Mouse (Mus musculus) erythroblast, adult 5-6 weeks (primary cell): Measurements from ENCODE around the gene Ccdc183. TPM values are rescaled to one million over a fixed set of nuclear protein-coding genes. Genes with fewer than 3 reads are reported as not detected.

Source experiments
- total RNA-seq, 2 experiments: library from RNA; stranded (forward) in 1 of 2; stranded (reverse) in 1 of 2; fragments of 150-400 nt in 1 of 2; fragments of 200-764, 138-1000 nt in 1 of 2; gene quantifications; 2 replicates each; pipeline versions ENCODE4 v1.2.3 to v1.2.4; 2015 to 2017; ENCODE audit warnings: low replicate concordance in 2 of 2

Gene Ccdc183
- total RNA-seq, 2 experiments from 2014 or later: not detected

Other genes starting within 250 kb of the Ccdc183 start
Only the 30 nearest of the 33 such genes appear.
- not detected in 2 replicates for gene Entpd2, start 221.8 kb downstream of the Ccdc183 start, total RNA-seq (2015; ENCODE audit: low replicate concordance)
- not detected in 2 replicates for gene Entpd2, start 221.8 kb downstream of the Ccdc183 start, total RNA-seq (2017; ENCODE audit: low replicate concordance)
- not detected in 2 replicates for gene Npdc1, start 218.3 kb downstream of the Ccdc183 start, total RNA-seq (2015; ENCODE audit: low replicate concordance)
- gene Npdc1, start 218.3 kb downstream of the Ccdc183 start, total RNA-seq (2017; ENCODE audit: low replicate concordance): not detected in 2 replicates
- gene Fut7, start 194.4 kb downstream of the Ccdc183 start, total RNA-seq (2015; ENCODE audit: low replicate concordance): 2.7 and 4.0 TPM in 2 replicates
- gene Fut7, start 194.4 kb downstream of the Ccdc183 start, total RNA-seq (2017; ENCODE audit: low replicate concordance): 4.4 and 4.5 TPM in 2 replicates
- gene Abca2, start 189.0 kb downstream of the Ccdc183 start, total RNA-seq (2015; ENCODE audit: low replicate concordance): 7.7 and 16.7 TPM in 2 replicates
- 4.5 and 7.3 TPM in 2 replicates for gene Abca2, start 189.0 kb downstream of the Ccdc183 start, total RNA-seq (2017; ENCODE audit: low replicate concordance)
- not detected in 2 replicates for gene Clic3, start 160.8 kb downstream of the Ccdc183 start, total RNA-seq (2015; ENCODE audit: low replicate concordance)
- gene Clic3, start 160.8 kb downstream of the Ccdc183 start, total RNA-seq (2017; ENCODE audit: low replicate concordance): not detected in 2 replicates
- 18.2 and 33.8 TPM in 2 replicates for gene Paxx, start 156.6 kb downstream of the Ccdc183 start, total RNA-seq (2015; ENCODE audit: low replicate concordance)
- 8.4 and 10.6 TPM in 2 replicates for gene Paxx, start 156.6 kb downstream of the Ccdc183 start, total RNA-seq (2017; ENCODE audit: low replicate concordance)
- 1.3 TPM in 1 of 2 replicates, not detected in the other for gene Ptgds, start 147.6 kb downstream of the Ccdc183 start, total RNA-seq (2015; ENCODE audit: low replicate concordance)
- gene Ptgds, start 147.6 kb downstream of the Ccdc183 start, total RNA-seq (2017; ENCODE audit: low replicate concordance): not detected in 2 replicates
- not detected in 2 replicates for gene Lcn12, start 123.8 kb downstream of the Ccdc183 start, total RNA-seq (2015; ENCODE audit: low replicate concordance)
- not detected in 2 replicates for gene Lcn12, start 123.8 kb downstream of the Ccdc183 start, total RNA-seq (2017; ENCODE audit: low replicate concordance)
- 6.7 and 7.5 TPM in 2 replicates for gene Fbxw5, start 116.9 kb downstream of the Ccdc183 start, total RNA-seq (2015; ENCODE audit: low replicate concordance)
- gene Fbxw5, start 116.9 kb downstream of the Ccdc183 start, total RNA-seq (2017; ENCODE audit: low replicate concordance): 3.2 and 5.1 TPM in 2 replicates
- not detected in 2 replicates for gene C8g, start 116.0 kb downstream of the Ccdc183 start, total RNA-seq (2015; ENCODE audit: low replicate concordance)
- not detected in 2 replicates for gene C8g, start 116.0 kb downstream of the Ccdc183 start, total RNA-seq (2017; ENCODE audit: low replicate concordance)
- gene Traf2, start 70.7 kb downstream of the Ccdc183 start, total RNA-seq (2015; ENCODE audit: low replicate concordance): 1.7 and 2.3 TPM in 2 replicates
- gene Traf2, start 70.7 kb downstream of the Ccdc183 start, total RNA-seq (2017; ENCODE audit: low replicate concordance): 4.2 and 4.3 TPM in 2 replicates
- gene Edf1, start 59.8 kb downstream of the Ccdc183 start, total RNA-seq (2015; ENCODE audit: low replicate concordance): 27.3 and 50.2 TPM in 2 replicates
- gene Edf1, start 59.8 kb downstream of the Ccdc183 start, total RNA-seq (2017; ENCODE audit: low replicate concordance): 32.2 and 32.9 TPM in 2 replicates
- 2.5 and 7.1 TPM in 2 replicates for gene Mamdc4, start 42.8 kb downstream of the Ccdc183 start, total RNA-seq (2015; ENCODE audit: low replicate concordance)
- gene Mamdc4, start 42.8 kb downstream of the Ccdc183 start, total RNA-seq (2017; ENCODE audit: low replicate concordance): 4.3 and 4.5 TPM in 2 replicates
- 0.96 and 7.1 TPM in 2 replicates for gene Phpt1, start 42.5 kb downstream of the Ccdc183 start, total RNA-seq (2015; ENCODE audit: low replicate concordance)
- 2.1 TPM in 1 of 2 replicates, not detected in the other for gene Phpt1, start 42.5 kb downstream of the Ccdc183 start, total RNA-seq (2017; ENCODE audit: low replicate concordance)
- 0.63 TPM in 1 of 2 replicates, not detected in the other for gene Ajm1, start 35.9 kb downstream of the Ccdc183 start, total RNA-seq (2015; ENCODE audit: low replicate concordance)
- gene Ajm1, start 35.9 kb downstream of the Ccdc183 start, total RNA-seq (2017; ENCODE audit: low replicate concordance): not detected in 2 replicates
- gene Rabl6, start 9.2 kb downstream of the Ccdc183 start, total RNA-seq (2015; ENCODE audit: low replicate concordance): 18.1 and 22.4 TPM in 2 replicates
- gene Rabl6, start 9.2 kb downstream of the Ccdc183 start, total RNA-seq (2017; ENCODE audit: low replicate concordance): 11.8 and 29.1 TPM in 2 replicates
- 4.6 and 6.0 TPM in 2 replicates for gene Tmem141, start 4.3 kb upstream of the Ccdc183 start, total RNA-seq (2015; ENCODE audit: low replicate concordance)
- gene Tmem141, start 4.3 kb upstream of the Ccdc183 start, total RNA-seq (2017; ENCODE audit: low replicate concordance): 2.2 and 9.4 TPM in 2 replicates
- gene Fcna, start 10.4 kb upstream of the Ccdc183 start, total RNA-seq (2015; ENCODE audit: low replicate concordance): 20.5 and 47.1 TPM in 2 replicates
- gene Fcna, start 10.4 kb upstream of the Ccdc183 start, total RNA-seq (2017; ENCODE audit: low replicate concordance): 24.3 and 27.7 TPM in 2 replicates
- gene Lcn8, start 35.4 kb upstream of the Ccdc183 start, total RNA-seq (2015; ENCODE audit: low replicate concordance): not detected in 2 replicates
- gene Lcn8, start 35.4 kb upstream of the Ccdc183 start, total RNA-seq (2017; ENCODE audit: low replicate concordance): not detected in 2 replicates
- gene Lcn5, start 40.3 kb upstream of the Ccdc183 start, total RNA-seq (2015; ENCODE audit: low replicate concordance): not detected in 2 replicates
- gene Lcn5, start 40.3 kb upstream of the Ccdc183 start, total RNA-seq (2017; ENCODE audit: low replicate concordance): not detected in 2 replicates
- gene Lcn6, start 59.1 kb upstream of the Ccdc183 start, total RNA-seq (2015; ENCODE audit: low replicate concordance): not detected in 2 replicates
- not detected in 2 replicates for gene Lcn6, start 59.1 kb upstream of the Ccdc183 start, total RNA-seq (2017; ENCODE audit: low replicate concordance)
- gene Lcn10, start 65.0 kb upstream of the Ccdc183 start, total RNA-seq (2015; ENCODE audit: low replicate concordance): not detected in 2 replicates
- gene Lcn10, start 65.0 kb upstream of the Ccdc183 start, total RNA-seq (2017; ENCODE audit: low replicate concordance): not detected in 2 replicates
- gene Obp2a, start 82.4 kb upstream of the Ccdc183 start, total RNA-seq (2015; ENCODE audit: low replicate concordance): not detected in 2 replicates
- not detected in 2 replicates for gene Obp2a, start 82.4 kb upstream of the Ccdc183 start, total RNA-seq (2017; ENCODE audit: low replicate concordance)
- gene Bmyc, start 89.1 kb upstream of the Ccdc183 start, total RNA-seq (2015; ENCODE audit: low replicate concordance): 1.5 and 2.3 TPM in 2 replicates
- gene Bmyc, start 89.1 kb upstream of the Ccdc183 start, total RNA-seq (2017; ENCODE audit: low replicate concordance): not detected in 2 replicates
- gene Obp2b, start 119.3 kb upstream of the Ccdc183 start, total RNA-seq (2015; ENCODE audit: low replicate concordance): not detected in 2 replicates
- not detected in 2 replicates for gene Obp2b, start 119.3 kb upstream of the Ccdc183 start, total RNA-seq (2017; ENCODE audit: low replicate concordance)
- gene Lcn3, start 147.9 kb upstream of the Ccdc183 start, total RNA-seq (2015; ENCODE audit: low replicate concordance): not detected in 2 replicates
- not detected in 2 replicates for gene Lcn3, start 147.9 kb upstream of the Ccdc183 start, total RNA-seq (2017; ENCODE audit: low replicate concordance)
- not detected in 2 replicates for gene Lcn11, start 159.3 kb upstream of the Ccdc183 start, total RNA-seq (2015; ENCODE audit: low replicate concordance)
- not detected in 2 replicates for gene Lcn11, start 159.3 kb upstream of the Ccdc183 start, total RNA-seq (2017; ENCODE audit: low replicate concordance)
- not detected in 2 replicates for gene Gm13539, start 164.6 kb upstream of the Ccdc183 start, total RNA-seq (2015; ENCODE audit: low replicate concordance)
- gene Gm13539, start 164.6 kb upstream of the Ccdc183 start, total RNA-seq (2017; ENCODE audit: low replicate concordance): not detected in 2 replicates
- gene Glt6d1, start 198.2 kb upstream of the Ccdc183 start, total RNA-seq (2015; ENCODE audit: low replicate concordance): not detected in 2 replicates
- gene Glt6d1, start 198.2 kb upstream of the Ccdc183 start, total RNA-seq (2017; ENCODE audit: low replicate concordance): not detected in 2 replicates
- not detected in 2 replicates for gene Lcn9, start 205.5 kb upstream of the Ccdc183 start, total RNA-seq (2015; ENCODE audit: low replicate concordance)
- gene Lcn9, start 205.5 kb upstream of the Ccdc183 start, total RNA-seq (2017; ENCODE audit: low replicate concordance): not detected in 2 replicates